16 mouse cellular contexts compared by ENCODE assay signal in genomic region chr11:116259461-116259860, GRCm38 (mm10). TPM values are rescaled to one million over a fixed set of nuclear protein-coding genes. Genes with fewer than 3 reads are reported as not detected.
DNase-seq lines count a peak whose midpoint lies in the region; ATAC-seq and TF ChIP-seq lines count a peak whose summit lies in the region.
"Had no signal": no experiment of that assay in that cellular context is flagged by ENCODE, and none has a peak within 500 bp of the region (broad histone marks: within the 10 kb centered on the region; RNA-seq: fewer than 3 reads in every experiment).

No protein-coding gene starts in this region.

- peak; percentile 85 for DNase-seq in 416B (ENCODE audit: low read depth)
- peak; percentile 25 for DNase-seq in CD4-positive helper T cell, adult 2 months (ENCODE audit: low read depth, low spot score)
- no peak for DNase-seq in stomach, postnatal 0 days (ENCODE audit: low spot score)
- DNase-seq in layer of hippocampus, postnatal 10 days (ENCODE audit: low spot score in 2 of 2) = no peak
- DNase-seq in left cerebral cortex, postnatal 10 days (ENCODE audit: extremely low spot score in 1 of 2, low spot score in 2 of 2) = no peak
- DNase-seq in ovary, adult 18-20 months (ENCODE audit: low spot score) = no peak
- DNase-seq: adrenal gland, postnatal 10 days; cerebellum, postnatal 25 days; heart, adult 11 months; retina, postnatal 1 day had no signal

- H3K4me1 ChIP-seq in intestine, postnatal 0 days (replicated peaks; ENCODE audit: control insufficient read depth, insufficient read depth, low read length) = no peaks in the 10 kb centered on the region; the same call in 1 of the 2 replicates
- no peaks in the 10 kb centered on the region for H3K4me1 ChIP-seq in stomach, postnatal 0 days (replicated peaks; ENCODE audit: control insufficient read depth, insufficient read depth)
- H3K4me1 ChIP-seq: forebrain, embryonic 13.5 days; stomach, embryonic 15.5 days had no signal

- H3K27ac ChIP-seq in intestine, postnatal 0 days (ENCODE audit: low read depth, low read length) = peak overlapping the region; percentile 57
- H3K27ac ChIP-seq in stomach, postnatal 0 days (replicated peaks) = 0 out of 2 replicates have a peak overlapping the region, but pooled peaks have one; percentile 35
- H3K27ac ChIP-seq: embryonic facial prominence, embryonic 13.5 days; forebrain, embryonic 13.5 days had no signal

- H3K9ac ChIP-seq in intestine, postnatal 0 days (ENCODE audit: low read depth, low read length) = peak overlapping the region; percentile 17; the same call in 1 of the 2 replicates
- H3K9ac ChIP-seq in stomach, postnatal 0 days (ENCODE audit: low read length) = no peak overlapping the region
- H3K9ac ChIP-seq: embryonic facial prominence, embryonic 13.5 days; forebrain, embryonic 13.5 days; stomach, embryonic 15.5 days had no signal

- 55% methylated on average over 8 of the region's 8 CpGs for WGBS in intestine, postnatal 0 days
- WGBS in stomach, postnatal 0 days = 82% methylated on average over 8 of the region's 8 CpGs

- peaks cover 84% of the 10 kb centered on the region for H3K36me3 ChIP-seq in intestine, postnatal 0 days (ENCODE audit: control insufficient read depth, insufficient read depth)
- H3K36me3 ChIP-seq in stomach, postnatal 0 days (ENCODE audit: control insufficient read depth, insufficient read depth, low read length) = peaks cover 41% of the 10 kb centered on the region

- H3K9me3 ChIP-seq in intestine, postnatal 0 days (ENCODE audit: control insufficient read depth) = no peaks in the 10 kb centered on the region
- H3K9me3 ChIP-seq in stomach, postnatal 0 days (ENCODE audit: control insufficient read depth, low read length) = no peaks in the 10 kb centered on the region
- H3K9me3 ChIP-seq: embryonic facial prominence, embryonic 13.5 days; forebrain, embryonic 13.5 days; stomach, embryonic 15.5 days had no signal

- no peak overlapping the region for H3K4me3 ChIP-seq in intestine, postnatal 0 days (ENCODE audit: low read depth, low read length)
- H3K4me3 ChIP-seq in stomach, postnatal 0 days (ENCODE audit: low read depth, low read length) = no peak overlapping the region
- H3K4me3 ChIP-seq: embryonic facial prominence, embryonic 13.5 days; forebrain, embryonic 13.5 days; stomach, embryonic 15.5 days had no signal

- ATAC-seq in intestine, postnatal 0 days = peak; percentile 52
- ATAC-seq in stomach, postnatal 0 days (ENCODE audit: low FRiP score, low TSS enrichment) = no peak
- ATAC-seq: forebrain, embryonic 13.5 days had no signal

- no peak for TF ChIP-seq EP300 in stomach, postnatal 0 days (optimal IDR thresholded peaks at IDR 0.05)

- intact Hi-C loops in left cerebral cortex, postnatal 10 days (cut with DNase I) = no loop called here

- no peaks in the 10 kb centered on the region for H3K27me3 ChIP-seq in intestine, postnatal 0 days (replicated peaks; ENCODE audit: control insufficient read depth, insufficient read depth, low read length)
- no peaks in the 10 kb centered on the region for H3K27me3 ChIP-seq in stomach, postnatal 0 days (ENCODE audit: control insufficient read depth, insufficient read depth, low read length)
- H3K27me3 ChIP-seq: embryonic facial prominence, embryonic 13.5 days; forebrain, embryonic 13.5 days; stomach, embryonic 15.5 days had no signal

- no peak overlapping the region for H3K4me2 ChIP-seq in intestine, postnatal 0 days (replicated peaks; ENCODE audit: low read depth)
- H3K4me2 ChIP-seq in stomach, postnatal 0 days (replicated peaks; ENCODE audit: low read depth) = no peak overlapping the region
- H3K4me2 ChIP-seq: embryonic facial prominence, embryonic 13.5 days; forebrain, embryonic 13.5 days; stomach, embryonic 15.5 days had no signal

- no peak for TF ChIP-seq CTCF in intestine, postnatal 0 days (IDR thresholded peaks at IDR 0.05; ENCODE audit: low read depth)
- no peak for TF ChIP-seq CTCF in stomach, postnatal 0 days (IDR thresholded peaks at IDR 0.05; ENCODE audit: low read depth)

RNA-seq across cellular contexts. Expression of gene Srp68, which starts 14.6 kb away (rescaled TPM):
- polyA plus RNA-seq in intestine, postnatal 0 days (2015; fragmentation: Nextera tagmentation; extraction: Ambion mirVana) = 45.2 and 48.7 TPM in 2 replicates
- 52.6 and 53.0 TPM in 2 replicates for polyA plus RNA-seq in stomach, postnatal 0 days (2015; fragmentation: Nextera tagmentation; extraction: Ambion mirVana)
- total RNA-seq in layer of hippocampus, postnatal 10 days (2021) = 10 to 100 TPM; 50.5 to 51.9 TPM
- total RNA-seq in left cerebral cortex, postnatal 10 days (2021) = 10 to 100 TPM; 52.5 to 56.3 TPM

RNA-seq across cellular contexts. Expression of gene Galr2, which starts 21.3 kb away (rescaled TPM):
- 0.10 and 0.29 TPM in 2 replicates for polyA plus RNA-seq in intestine, postnatal 0 days (2015; fragmentation: Nextera tagmentation; extraction: Ambion mirVana)
- polyA plus RNA-seq in stomach, postnatal 0 days (2015; fragmentation: Nextera tagmentation; extraction: Ambion mirVana) = 0.68 and 0.76 TPM in 2 replicates
- not detected for total RNA-seq in layer of hippocampus, postnatal 10 days (2021)
- total RNA-seq in left cerebral cortex, postnatal 10 days (2021) = not detected
- total RNA-seq: left cerebral cortex, postnatal 36 days; midbrain, postnatal 0 days had no signal

RNA-seq across cellular contexts. Expression of gene Evpl, which starts 21.6 kb away (rescaled TPM):
- polyA plus RNA-seq in intestine, postnatal 0 days (2015; fragmentation: Nextera tagmentation; extraction: Ambion mirVana) = 1.2 and 1.3 TPM in 2 replicates
- 26.5 and 30.1 TPM in 2 replicates for polyA plus RNA-seq in stomach, postnatal 0 days (2015; fragmentation: Nextera tagmentation; extraction: Ambion mirVana)
- total RNA-seq in layer of hippocampus, postnatal 10 days (2021) = under 1 TPM; 0.57 to 0.65 TPM
- under 1 TPM; 0.77 to 0.97 TPM for total RNA-seq in left cerebral cortex, postnatal 10 days (2021)

RNA-seq across cellular contexts. Expression of gene Exoc7, which starts 47.6 kb away (rescaled TPM):
- polyA plus RNA-seq in intestine, postnatal 0 days (2015; fragmentation: Nextera tagmentation; extraction: Ambion mirVana) = 44.6 and 49.2 TPM in 2 replicates
- polyA plus RNA-seq in stomach, postnatal 0 days (2015; fragmentation: Nextera tagmentation; extraction: Ambion mirVana) = 42.3 and 43.9 TPM in 2 replicates
- total RNA-seq in layer of hippocampus, postnatal 10 days (2021) = 10 to 100 TPM; 84.6 to 97.9 TPM
- 10 to 100 TPM; 96.6 to 97.9 TPM for total RNA-seq in left cerebral cortex, postnatal 10 days (2021)

Comparison
In these comparisons a context has a peak if more than half of its experiments do, and no peak if none do; other contexts are left out.
1. DNase-seq: peak in 416B (single experiment) and CD4-positive helper T cell, adult 2 months (single experiment); none in stomach, postnatal 0 days (single experiment), layer of hippocampus, postnatal 10 days (0 of 2), left cerebral cortex, postnatal 10 days (0 of 2) and ovary, adult 18-20 months (single experiment).